Mouse (Mus musculus): ENCODE results near the gene Kcnb1. TPM values are rescaled to one million over a fixed set of nuclear protein-coding genes. Genes with fewer than 3 reads are reported as not detected.

Kcnb1 gene
- polyA plus RNA-seq, 1 experiment from 2014 or later: 3.5 TPM

DNA sequence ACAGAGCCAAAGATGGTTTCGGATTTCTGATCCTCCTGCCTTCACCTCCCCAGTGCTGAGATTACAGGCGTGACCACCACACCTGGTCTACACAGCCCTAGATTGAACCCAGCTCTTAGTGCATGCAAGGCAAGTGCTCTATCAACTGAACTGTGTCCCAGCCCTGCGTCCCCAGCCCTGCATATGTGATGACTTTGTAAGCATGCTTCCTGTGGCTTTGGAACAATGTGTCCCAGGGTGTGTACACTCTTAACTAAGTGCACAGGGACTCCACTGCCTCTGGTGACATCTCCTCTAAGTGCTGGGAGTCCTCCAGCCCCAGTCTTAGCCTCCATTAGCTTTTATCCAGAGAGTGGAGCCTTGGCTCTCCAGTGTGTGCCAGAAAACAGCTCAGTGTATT, 3.4 kb upstream of the Kcnb1 start:
- Histone ChIP-seq H3K27ac (no peak overlapping the region), H3K36me3 (replicated peaks; ENCODE audit: control insufficient read depth, insufficient read depth) (no peaks in the 10 kb centered on the region), H3K4me3 (replicated peaks; ENCODE audit: low read length) (no peak overlapping the region), H3K9ac (no peak overlapping the region), H3K27me3 (ENCODE audit: control insufficient read depth, insufficient read depth, low read length) (peaks cover 11% of the 10 kb centered on the region; the same call in 1 of the 2 replicates), H3K9me3 (ENCODE audit: control insufficient read depth, low read length) (no peaks in the 10 kb centered on the region), H3K4me1 (replicated peaks; ENCODE audit: control insufficient read depth, insufficient read depth, low read length) (peaks cover 7% of the 10 kb centered on the region), H3K4me2 (replicated peaks) (no peak overlapping the region)
- no peak for DNase-seq (ENCODE audit: low spot score)
- no peak for ATAC-seq (ENCODE audit: low FRiP score)
- WGBS: 86% methylated on average over 3 of the region's 3 CpGs

DNA sequence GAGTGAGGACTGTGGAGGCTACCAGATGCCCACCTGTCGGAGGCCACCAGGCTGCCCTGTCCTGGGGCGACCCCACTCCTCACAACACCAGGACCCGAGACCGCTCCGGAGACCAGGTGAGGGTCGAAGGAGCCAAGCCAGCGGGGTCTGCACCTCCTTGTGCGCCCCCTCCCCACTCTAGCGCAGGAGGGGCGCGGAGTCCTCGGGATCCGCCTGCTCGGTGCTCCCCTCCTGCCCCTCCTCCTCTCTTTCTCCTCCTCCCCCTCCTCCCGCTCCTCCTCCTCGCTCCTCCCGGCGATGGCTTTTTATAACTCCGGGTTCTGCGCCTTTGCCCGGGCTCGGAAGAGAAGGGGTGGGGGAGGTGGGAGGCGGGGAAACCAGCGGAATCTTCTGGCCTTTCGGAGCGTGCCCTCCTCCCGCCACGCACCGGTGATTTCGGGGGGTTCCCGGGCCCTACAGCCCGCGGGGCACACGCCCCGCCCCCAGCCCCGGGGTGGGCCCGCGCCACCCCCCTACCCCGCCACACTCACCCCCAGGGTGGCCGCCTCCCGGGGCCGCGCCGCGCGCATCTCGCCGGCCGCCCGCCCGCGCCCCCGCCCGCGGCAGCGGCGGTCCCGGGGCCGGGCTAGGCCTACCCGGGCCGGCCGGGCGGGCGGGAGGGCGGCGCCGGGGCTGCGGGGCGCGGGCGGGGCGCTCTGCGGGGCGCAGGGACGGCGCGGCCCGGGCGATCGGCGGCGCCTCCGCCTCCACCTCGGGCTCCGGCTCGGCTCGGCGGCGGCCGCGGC, 472 bp downstream of the Kcnb1 start:
- Histone ChIP-seq H3K9ac (peak overlapping the region; percentile 72), H3K4me2 (replicated peaks) (peak overlapping the region; percentile 72), H3K27me3 (ENCODE audit: control insufficient read depth, insufficient read depth, low read length) (peaks cover 22% of the 10 kb centered on the region), H3K4me1 (replicated peaks; ENCODE audit: control insufficient read depth, insufficient read depth, low read length) (peaks cover 13% of the 10 kb centered on the region), H3K36me3 (replicated peaks; ENCODE audit: control insufficient read depth, insufficient read depth) (no peaks in the 10 kb centered on the region), H3K4me3 (replicated peaks; ENCODE audit: low read length) (peak overlapping the region; percentile 41), H3K9me3 (ENCODE audit: control insufficient read depth, low read length) (no peaks in the 10 kb centered on the region), H3K27ac (no peak overlapping the region)
- ATAC-seq (ENCODE audit: low FRiP score) (peak; percentile 49), DNase-seq (ENCODE audit: low spot score) (no peak)
- WGBS: under 1% methylated on average over 50 of the region's 91 CpGs

DNA sequence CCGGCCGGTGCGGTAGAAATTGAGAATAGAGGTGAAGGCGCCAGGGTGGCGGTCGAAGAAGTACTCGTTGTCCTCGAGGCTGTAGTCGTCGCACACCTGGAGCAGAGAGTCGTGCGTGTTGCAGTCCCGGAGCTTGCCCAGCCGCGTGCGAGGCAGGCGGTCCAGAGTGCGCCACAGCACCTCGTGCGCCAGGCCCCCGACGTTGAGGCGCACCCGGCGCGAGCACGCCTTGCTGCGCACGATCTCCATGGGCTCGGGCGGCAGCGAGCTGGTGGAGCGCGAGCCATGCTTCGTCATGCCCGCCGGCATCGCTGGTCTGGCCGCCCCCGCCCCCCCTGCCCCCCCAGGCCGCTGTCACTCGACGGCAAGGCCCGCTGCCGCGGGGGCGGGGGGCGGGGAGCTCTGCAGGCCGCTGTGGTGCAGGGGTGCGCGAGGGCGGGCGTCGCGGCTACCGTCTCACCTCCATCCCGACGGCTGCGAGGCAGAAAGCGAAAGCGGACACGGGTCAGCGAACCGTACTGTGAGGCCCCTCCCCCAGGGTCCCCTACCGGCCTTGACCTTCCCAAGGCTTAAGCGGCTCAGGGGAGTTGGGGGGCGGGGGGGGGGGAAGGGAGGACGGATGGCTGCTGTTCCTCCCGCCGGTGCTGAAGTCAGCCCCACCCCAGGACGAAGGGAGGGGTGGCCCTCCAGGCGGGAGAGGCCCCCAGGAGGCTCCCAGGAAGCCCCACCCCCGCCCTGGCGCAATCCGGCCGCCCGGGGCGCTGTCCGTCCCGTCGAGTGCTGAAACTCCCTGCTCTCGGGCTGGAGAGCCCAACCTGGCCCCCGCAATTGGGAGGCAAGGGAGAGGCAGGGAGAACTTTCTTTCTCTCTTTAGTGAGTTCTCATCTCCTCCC, 1.4 kb downstream of the Kcnb1 start:
- peak overlapping the region; percentile 72 for H3K4me2 ChIP-seq (replicated peaks)
- H3K9me3 ChIP-seq (ENCODE audit: control insufficient read depth, low read length): no peaks in the 10 kb centered on the region
- 15% methylated on average over 64 of the region's 83 CpGs for WGBS
- no peak overlapping the region for H3K27ac ChIP-seq
- no peak for DNase-seq (ENCODE audit: low spot score)
- no peaks in the 10 kb centered on the region for H3K36me3 ChIP-seq (replicated peaks; ENCODE audit: control insufficient read depth, insufficient read depth)
- peaks cover 22% of the 10 kb centered on the region for H3K27me3 ChIP-seq (ENCODE audit: control insufficient read depth, insufficient read depth, low read length)
- peak; percentile 1; the same call in 1 of the 2 replicates for ATAC-seq (ENCODE audit: low FRiP score)
- H3K4me1 ChIP-seq (replicated peaks; ENCODE audit: control insufficient read depth, insufficient read depth, low read length): peaks cover 17% of the 10 kb centered on the region
- H3K9ac ChIP-seq: 0 out of 2 replicates have a peak overlapping the region, but pooled peaks have one; percentile 72
- H3K4me3 ChIP-seq (replicated peaks; ENCODE audit: low read length): peak overlapping the region; percentile 41

DNA sequence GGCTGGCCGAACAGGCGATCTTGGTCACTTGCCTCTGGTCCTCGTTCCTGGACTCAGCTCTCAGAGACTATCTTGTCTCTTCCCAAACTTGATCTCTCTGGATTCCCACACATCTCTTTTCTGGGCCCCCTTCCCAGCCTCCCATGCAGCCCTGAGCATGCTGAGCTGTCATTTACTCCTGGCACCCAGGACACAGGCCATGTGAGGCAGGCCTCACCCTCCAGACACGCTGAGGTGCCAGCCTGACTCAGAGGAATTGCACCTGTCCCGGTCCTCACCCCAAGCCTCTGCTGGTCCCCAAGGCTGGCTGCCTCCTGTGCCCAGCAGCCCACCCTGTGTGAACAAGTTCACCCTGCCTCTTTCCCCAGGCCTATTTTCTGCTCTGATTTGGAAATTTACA, 2.8 kb downstream of the Kcnb1 start:
- no peak overlapping the region for H3K27ac ChIP-seq
- no peaks in the 10 kb centered on the region for H3K9me3 ChIP-seq (ENCODE audit: control insufficient read depth, low read length)
- no peak overlapping the region for H3K9ac ChIP-seq
- H3K4me2 ChIP-seq (replicated peaks): no peak overlapping the region
- DNase-seq (ENCODE audit: low spot score) (no peak), ATAC-seq (ENCODE audit: low FRiP score) (no peak)
- H3K36me3 ChIP-seq (replicated peaks; ENCODE audit: control insufficient read depth, insufficient read depth): peaks cover 4% of the 10 kb centered on the region; the same call in 1 of the 2 replicates
- peaks cover 17% of the 10 kb centered on the region for H3K4me1 ChIP-seq (replicated peaks; ENCODE audit: control insufficient read depth, insufficient read depth, low read length)
- 83% methylated on average over 5 of the region's 5 CpGs for WGBS
- H3K27me3 ChIP-seq (ENCODE audit: control insufficient read depth, insufficient read depth, low read length): peaks cover 22% of the 10 kb centered on the region
- no peak overlapping the region for H3K4me3 ChIP-seq (replicated peaks; ENCODE audit: low read length)

DNA sequence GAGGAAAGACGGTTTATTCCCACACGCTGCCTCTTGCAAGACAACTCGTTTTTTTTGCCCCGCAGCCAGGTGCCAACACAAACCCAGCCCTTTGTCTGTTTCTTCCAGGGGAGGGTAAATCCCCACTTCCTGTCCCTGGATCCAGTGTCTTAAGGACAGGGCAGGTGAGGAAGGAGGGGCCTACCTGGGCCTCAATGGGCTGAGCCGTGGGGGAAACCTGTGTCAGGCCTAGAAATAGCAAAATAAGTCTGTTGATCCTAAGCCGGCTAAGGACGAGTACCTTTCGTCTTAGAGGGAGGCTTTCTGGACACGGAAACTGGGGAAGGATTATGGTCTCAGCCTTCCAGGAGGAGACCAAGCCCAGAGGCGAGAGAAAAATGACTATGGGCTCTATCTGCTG, 3.4 kb downstream of the Kcnb1 start:
- no peak for ATAC-seq (ENCODE audit: low FRiP score)
- Histone ChIP-seq H3K9me3 (ENCODE audit: control insufficient read depth, low read length) (no peaks in the 10 kb centered on the region), H3K36me3 (replicated peaks; ENCODE audit: control insufficient read depth, insufficient read depth) (peaks cover 4% of the 10 kb centered on the region; the same call in 1 of the 2 replicates), H3K27ac (no peak overlapping the region), H3K27me3 (ENCODE audit: control insufficient read depth, insufficient read depth, low read length) (peaks cover 22% of the 10 kb centered on the region), H3K9ac (no peak overlapping the region), H3K4me2 (replicated peaks) (no peak overlapping the region), H3K4me3 (replicated peaks; ENCODE audit: low read length) (no peak overlapping the region), H3K4me1 (replicated peaks; ENCODE audit: control insufficient read depth, insufficient read depth, low read length) (peaks cover 17% of the 10 kb centered on the region)
- 58% methylated on average over 10 of the region's 10 CpGs for WGBS
- no peak for DNase-seq (ENCODE audit: low spot score)

DNA sequence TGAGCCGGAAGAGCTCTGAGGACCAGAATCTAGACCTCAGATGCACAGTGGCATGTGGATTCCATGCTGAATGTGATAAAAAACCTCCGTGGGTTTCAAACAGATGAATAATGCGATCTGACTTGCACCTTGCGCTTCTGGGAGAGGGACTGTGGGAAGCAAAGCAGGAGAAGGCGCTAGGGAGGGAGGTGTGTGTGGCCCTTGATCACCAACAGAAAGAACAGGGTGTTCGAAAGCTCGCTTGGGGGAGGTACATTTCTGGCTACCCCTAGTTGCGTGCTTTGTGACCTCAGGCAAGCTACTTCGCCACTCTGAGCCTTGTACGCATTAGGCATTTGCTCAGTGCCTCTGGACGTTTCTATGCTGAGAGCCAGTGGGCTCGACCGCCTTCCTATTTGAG, 4.0 kb downstream of the Kcnb1 start:
- WGBS: 58% methylated on average over 13 of the region's 13 CpGs
- Histone ChIP-seq H3K4me2 (replicated peaks) (no peak overlapping the region), H3K4me1 (replicated peaks; ENCODE audit: control insufficient read depth, insufficient read depth, low read length) (peaks cover 17% of the 10 kb centered on the region)

DNA sequence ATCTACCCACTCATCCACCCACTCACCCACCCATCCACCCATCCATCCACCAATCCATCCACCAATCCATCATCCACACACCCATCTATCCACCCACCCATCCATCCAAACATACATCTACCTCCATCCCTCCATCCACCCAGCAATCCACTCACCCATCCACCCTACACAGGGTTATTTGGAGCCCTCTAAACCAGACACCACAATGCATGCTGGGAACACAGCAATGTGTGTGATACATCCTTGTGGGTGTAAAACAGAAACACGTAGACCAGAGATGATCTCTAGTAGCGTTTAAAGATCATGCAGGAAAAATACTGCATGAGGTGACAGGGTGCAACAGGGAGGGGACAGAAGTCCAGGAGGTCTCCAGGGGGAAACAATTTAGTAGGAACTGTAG, 4.5 kb downstream of the Kcnb1 start:
- H3K4me3 ChIP-seq (replicated peaks; ENCODE audit: low read length): no peak overlapping the region
- 89% methylated on average over 2 of the region's 2 CpGs for WGBS

More for the DNA sequence above, 4.0 kb downstream of the Kcnb1 start:
- Histone ChIP-seq H3K4me3 (replicated peaks; ENCODE audit: low read length) (no peak overlapping the region), H3K9ac (peak overlapping the region; percentile 19; the same call in 1 of the 2 replicates), H3K27me3 (ENCODE audit: control insufficient read depth, insufficient read depth, low read length) (peaks cover 22% of the 10 kb centered on the region), H3K9me3 (ENCODE audit: control insufficient read depth, low read length) (no peaks in the 10 kb centered on the region), H3K27ac (no peak overlapping the region), H3K36me3 (replicated peaks; ENCODE audit: control insufficient read depth, insufficient read depth) (peaks cover 4% of the 10 kb centered on the region; the same call in 1 of the 2 replicates)
- DNase-seq (ENCODE audit: low spot score) (no peak), ATAC-seq (ENCODE audit: low FRiP score) (no peak)

DNA sequence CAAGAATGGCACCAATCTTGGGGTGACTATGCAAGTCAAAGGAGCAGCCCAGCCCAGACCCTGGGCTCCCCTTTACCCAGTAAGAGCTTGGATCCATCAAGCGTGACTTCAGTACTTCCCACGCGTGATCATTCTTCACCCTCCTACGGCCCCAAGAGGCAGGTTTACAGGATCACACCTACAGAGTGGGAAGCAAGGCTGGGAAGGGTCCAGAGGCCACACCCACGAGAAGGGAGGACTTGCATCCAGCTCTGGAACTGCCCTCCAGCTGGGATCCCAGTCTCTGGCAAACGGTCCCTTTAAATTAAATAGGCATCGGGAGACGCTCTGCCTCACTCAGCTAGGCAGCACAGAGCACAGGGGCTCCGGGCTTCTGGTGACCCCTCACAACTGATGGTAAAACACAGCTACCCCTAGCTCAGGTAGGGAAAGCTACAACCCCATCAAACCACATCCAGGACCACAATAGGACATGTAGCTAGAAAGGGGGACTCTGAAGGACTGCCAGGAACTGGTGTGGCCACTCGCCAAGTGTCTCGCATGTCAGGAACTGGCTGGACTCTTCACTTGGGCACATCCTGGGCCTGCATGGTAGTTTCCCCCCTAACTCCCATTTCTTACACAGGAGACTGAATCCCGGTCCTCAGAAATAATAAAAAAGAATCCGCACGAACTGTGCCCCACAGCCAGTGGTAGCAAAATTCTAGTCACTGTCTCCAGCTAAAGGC, 8.1 kb downstream of the Kcnb1 start:
- Histone ChIP-seq H3K9me3 (ENCODE audit: control insufficient read depth, low read length) (no peaks in the 10 kb centered on the region), H3K36me3 (replicated peaks; ENCODE audit: control insufficient read depth, insufficient read depth) (peaks cover 4% of the 10 kb centered on the region; the same call in 1 of the 2 replicates), H3K4me2 (replicated peaks) (no peak overlapping the region), H3K27me3 (ENCODE audit: control insufficient read depth, insufficient read depth, low read length) (no peaks in the 10 kb centered on the region), H3K27ac (no peak overlapping the region), H3K4me3 (replicated peaks; ENCODE audit: low read length) (no peak overlapping the region), H3K9ac (no peak overlapping the region), H3K4me1 (replicated peaks; ENCODE audit: control insufficient read depth, insufficient read depth, low read length) (peaks cover 10% of the 10 kb centered on the region; the same call in 1 of the 2 replicates)
- 89% methylated on average over 14 of the region's 14 CpGs for WGBS
- DNase-seq (ENCODE audit: low spot score) (no peak), ATAC-seq (ENCODE audit: low FRiP score) (no peak)

More for the DNA sequence above, 4.5 kb downstream of the Kcnb1 start:
- ATAC-seq (ENCODE audit: low FRiP score) (no peak), DNase-seq (ENCODE audit: low spot score) (no peak)
- H3K36me3 ChIP-seq (replicated peaks; ENCODE audit: control insufficient read depth, insufficient read depth): peaks cover 4% of the 10 kb centered on the region; the same call in 1 of the 2 replicates
- H3K4me2 ChIP-seq (replicated peaks): no peak overlapping the region
- H3K27me3 ChIP-seq (ENCODE audit: control insufficient read depth, insufficient read depth, low read length): peaks cover 22% of the 10 kb centered on the region
- H3K9me3 ChIP-seq (ENCODE audit: control insufficient read depth, low read length): no peaks in the 10 kb centered on the region
- H3K9ac ChIP-seq: no peak overlapping the region
- peaks cover 13% of the 10 kb centered on the region for H3K4me1 ChIP-seq (replicated peaks; ENCODE audit: control insufficient read depth, insufficient read depth, low read length)
- no peak overlapping the region for H3K27ac ChIP-seq
